Mouse (Mus musculus) kidney, adult 9 months (tissue): ENCODE measurements at regions not wholly inside any gene's neighbourhood (a gene's known extent, or its start where the extent isn't known, plus 50 kb on each side); places are given as distances from the start of the nearest gene placed in this dataset.

Experiments used
- DNase-seq: peaks from one replicate; pipeline ENCODE4 v3.0.0; 2022

GRCm38 (mm10) chr6:112152535-112153364 is 120.8 kb upstream of the Lmcd1 start:
- no peak for DNase-seq

- DNase-seq: no peak
Observed at GRCm38 (mm10) chr6:112167487-112167886, 106.1 kb upstream of the Lmcd1 start.

GRCm38 (mm10) chr6:112176344-112176743 is 97.2 kb upstream of the Lmcd1 start:
- DNase-seq: no peak

GRCm38 (mm10) chr6:112187636-112188035 is 85.9 kb upstream of the Lmcd1 start:
- no peak for DNase-seq

GRCm38 (mm10) chr6:112191032-112191431 is 82.5 kb upstream of the Lmcd1 start:
- DNase-seq: peak; percentile 68

- peak; percentile 81 for DNase-seq
Observed at GRCm38 (mm10) chr6:112197445-112197844, 76.1 kb upstream of the Lmcd1 start.

- DNase-seq: no peak
Observed at GRCm38 (mm10) chr6:112199241-112199640, 74.3 kb upstream of the Lmcd1 start.

- no peak for DNase-seq
Observed at GRCm38 (mm10) chr6:112202120-112202519, 71.4 kb upstream of the Lmcd1 start.

- no peak for DNase-seq
Observed at GRCm38 (mm10) chr6:112203321-112203720, 70.2 kb upstream of the Lmcd1 start.

- no peak for DNase-seq
Observed at GRCm38 (mm10) chr6:112204956-112205355, 68.6 kb upstream of the Lmcd1 start.

- no peak for DNase-seq
Observed at GRCm38 (mm10) chr6:112205420-112205995, 68.0 kb upstream of the Lmcd1 start.

GRCm38 (mm10) chr6:112207229-112207628 is 66.3 kb upstream of the Lmcd1 start:
- DNase-seq: peak; percentile 74

- DNase-seq: peak; percentile 83
Observed at GRCm38 (mm10) chr6:112210238-112210950, 63.2 kb upstream of the Lmcd1 start.

GRCm38 (mm10) chr6:112216868-112217267 is 56.7 kb upstream of the Lmcd1 start:
- no peak for DNase-seq

- no peak for DNase-seq
Observed at GRCm38 (mm10) chr6:112218248-112218647, 55.3 kb upstream of the Lmcd1 start.

GRCm38 (mm10) chr6:112219641-112220040 is 53.9 kb upstream of the Lmcd1 start:
- DNase-seq: no peak

- no peak for DNase-seq
Observed at GRCm38 (mm10) chr6:112220149-112220548, 53.4 kb upstream of the Lmcd1 start.

GRCm38 (mm10) chr6:112221373-112221772 is 52.2 kb upstream of the Lmcd1 start:
- no peak for DNase-seq

- no peak for DNase-seq
Observed at GRCm38 (mm10) chr6:112223325-112223724, 50.2 kb upstream of the Lmcd1 start.
